Mouse (Mus musculus) layer of hippocampus, adult 11-12 months (tissue): Measurements from ENCODE around the gene Ces1e.
A peak's percentile ranks its signal among the peaks of the same experiment; 100 is the strongest.
"Not testable (repeated sequence)": the region's sequence is repeated elsewhere in the genome, so short reads cannot be mapped to it uniquely, and the experiment has no call there.

Source experiments
- DNase-seq: peaks from one replicate; pipeline ENCODE4 v3.0.0; 2022; ENCODE audit warnings: low spot score

Gene Ces1e

DNA sequence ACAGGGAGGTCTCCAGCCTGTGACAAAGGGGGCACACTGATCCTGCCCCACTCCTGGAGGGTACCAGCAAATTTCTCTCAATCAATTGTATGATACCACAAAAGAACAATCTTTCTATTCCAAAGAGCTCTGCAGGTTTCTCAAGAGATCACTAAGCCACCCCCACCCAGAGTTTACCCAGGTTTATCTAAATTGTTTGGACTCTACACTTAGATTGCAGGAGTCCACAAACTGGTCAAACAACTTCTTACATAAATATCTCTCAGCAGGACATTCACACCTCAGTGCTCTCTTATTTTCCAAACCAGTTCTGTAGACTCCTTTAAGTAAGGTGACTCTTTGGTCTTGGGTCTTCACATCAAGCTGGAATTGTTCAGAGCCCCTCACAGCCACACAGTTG, at the start of gene Ces1e:
Ces1e (minus strand) TSS at position 174 of the 400 bp plus-strand sequence.
- no peak for DNase-seq

DNA sequence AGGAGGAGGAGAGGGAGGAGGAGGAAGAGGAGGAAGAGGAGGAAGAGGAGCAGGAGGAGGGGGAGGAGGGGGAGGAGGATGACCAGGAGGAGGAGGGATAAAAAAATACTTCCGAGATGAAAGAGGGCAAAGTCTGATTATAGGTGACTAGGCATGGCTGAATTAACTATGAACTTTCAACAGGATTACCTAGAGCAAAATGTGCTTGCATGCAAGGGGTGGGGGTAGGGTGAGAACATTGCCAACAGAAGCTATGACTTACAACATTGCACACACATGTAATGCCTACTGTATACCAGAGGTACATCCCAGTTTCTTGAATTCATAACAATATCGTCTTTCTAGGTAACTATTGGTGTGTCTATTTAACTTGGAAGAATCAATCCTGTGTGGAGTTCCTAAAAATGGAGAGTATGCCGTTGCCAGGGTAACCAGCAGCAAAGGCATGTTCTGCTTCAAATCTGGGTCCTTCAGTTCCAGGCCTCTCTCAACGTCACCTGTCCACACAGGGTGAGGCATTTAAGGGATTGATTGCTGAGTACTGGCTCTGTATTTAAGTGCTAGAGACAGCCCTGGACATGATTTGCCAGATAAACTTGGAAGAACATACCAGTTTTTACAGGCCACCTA, 48.9 kb upstream of the Ces1e start:
- peak; percentile 9 for DNase-seq

DNA sequence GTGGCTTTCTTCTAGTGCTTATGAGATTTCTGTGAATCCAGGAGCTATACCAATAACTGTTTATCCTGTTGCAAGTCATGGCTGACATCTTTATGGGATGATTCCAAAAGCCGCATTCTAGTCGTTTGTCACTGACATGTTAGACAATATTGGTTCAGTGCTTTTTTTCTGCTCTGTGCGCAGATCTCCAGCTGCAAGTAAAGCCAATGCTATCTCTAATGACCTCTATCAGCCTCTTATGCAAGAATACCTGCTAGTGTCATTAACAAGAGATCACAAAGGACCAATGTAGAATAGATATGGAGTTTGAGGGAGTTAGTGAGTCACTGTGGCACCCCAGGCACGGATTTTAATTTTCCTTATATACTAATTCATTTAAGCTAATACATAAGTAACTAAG, 45.2 kb upstream of the Ces1e start:
- no peak for DNase-seq

DNA sequence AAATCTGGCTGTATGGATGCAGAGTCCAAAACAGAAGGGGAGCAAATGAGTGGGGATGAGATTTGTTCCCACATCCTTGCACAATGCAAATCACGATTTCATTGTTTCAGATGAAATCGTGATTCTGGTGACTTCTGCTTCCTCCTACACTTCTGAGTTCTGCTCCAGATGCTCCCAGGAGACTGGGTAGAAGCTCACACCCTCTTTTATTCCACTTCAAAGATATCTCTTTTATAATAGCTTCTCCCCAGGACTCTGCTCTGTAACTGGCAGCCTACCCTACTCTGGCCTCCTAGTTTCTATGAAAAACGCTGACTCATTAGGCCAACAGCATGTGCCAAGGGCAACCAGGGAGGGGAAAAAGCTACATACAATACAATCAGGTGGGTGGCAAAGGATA, 43.9 kb upstream of the Ces1e start:
- peak; percentile 23 for DNase-seq

DNA sequence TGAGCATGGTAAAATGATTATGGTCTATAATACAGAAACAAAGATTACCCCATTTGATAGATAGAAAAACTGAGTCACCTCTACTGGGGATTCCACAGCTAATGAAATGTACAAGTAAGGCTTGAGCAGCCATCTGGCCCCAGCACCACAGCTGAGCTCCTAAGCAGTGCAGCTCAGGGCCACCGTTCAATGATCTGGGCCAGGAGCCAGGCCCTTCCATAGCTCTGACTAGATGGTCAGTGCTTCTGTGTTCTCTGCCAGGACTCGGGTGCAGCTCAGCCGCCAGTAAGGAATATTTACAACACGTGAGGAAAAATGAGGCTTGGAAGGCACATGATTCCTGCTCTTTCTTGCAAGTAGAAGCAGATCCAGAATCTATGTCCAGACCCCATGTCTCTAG, 43.3 kb upstream of the Ces1e start:
- no peak for DNase-seq

DNA sequence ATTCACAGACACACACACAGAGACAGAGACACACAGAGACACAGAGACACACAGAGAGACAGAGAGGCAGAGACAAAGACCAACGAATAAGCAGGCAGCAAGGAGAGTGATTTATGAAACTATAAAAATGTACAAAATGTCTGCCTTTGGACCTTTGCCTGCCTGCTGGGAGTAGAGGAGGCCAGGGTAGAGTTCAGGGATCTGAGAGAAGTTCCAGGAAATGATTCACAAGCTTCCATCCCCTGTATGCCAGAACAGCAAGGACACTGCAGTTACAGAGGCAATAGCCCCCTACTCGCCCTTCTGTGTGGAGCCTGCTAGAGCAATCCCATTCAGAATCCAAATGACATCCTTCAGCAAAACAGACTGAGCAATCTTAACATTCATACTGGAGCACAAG, 32.0 kb upstream of the Ces1e start:
- DNase-seq: no peak

DNA sequence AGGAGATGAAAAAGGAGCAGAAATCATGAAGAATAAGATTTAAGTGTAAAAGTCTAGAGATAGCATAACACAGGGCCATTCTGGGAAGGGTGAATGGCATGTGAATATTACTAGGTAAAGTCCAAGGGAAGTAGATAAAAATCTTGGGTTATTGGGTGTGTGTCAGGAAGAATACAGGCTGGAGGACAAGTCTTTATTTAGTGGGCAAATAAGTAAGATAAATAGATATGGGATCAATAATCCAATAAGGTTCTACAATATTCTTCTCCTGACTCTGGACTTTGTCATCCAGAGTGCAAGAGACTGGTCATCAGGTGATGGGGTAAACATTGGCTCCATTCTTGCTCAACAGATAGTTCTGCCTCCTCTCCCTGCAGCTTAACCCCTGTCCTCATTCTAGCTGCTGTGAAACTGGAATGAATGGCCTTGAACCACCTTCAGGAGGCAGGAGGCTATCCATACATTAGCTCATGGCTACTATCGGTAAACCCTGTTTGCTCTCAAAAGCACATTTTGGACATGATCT, 23.0 kb upstream of the Ces1e start:
- DNase-seq: no peak

DNA sequence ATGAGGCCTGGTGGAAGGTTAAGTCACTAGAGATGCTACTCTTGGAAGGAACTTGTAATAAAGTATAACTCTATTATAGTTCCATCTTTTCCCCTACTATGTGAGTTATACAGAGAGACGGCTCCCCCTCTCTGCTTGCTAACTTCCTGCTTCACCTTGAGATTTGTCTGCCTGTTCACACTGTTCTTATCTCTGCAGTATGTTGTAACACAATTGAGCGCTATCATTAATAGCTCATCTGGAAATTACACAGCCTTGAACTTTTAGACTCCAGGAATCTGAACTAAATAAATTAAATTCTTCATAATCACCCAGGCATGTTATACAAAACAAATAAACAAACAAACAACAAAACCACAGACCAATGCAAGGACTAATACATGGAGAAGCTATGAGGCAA, 16.6 kb upstream of the Ces1e start:
- DNase-seq: no peak

DNA sequence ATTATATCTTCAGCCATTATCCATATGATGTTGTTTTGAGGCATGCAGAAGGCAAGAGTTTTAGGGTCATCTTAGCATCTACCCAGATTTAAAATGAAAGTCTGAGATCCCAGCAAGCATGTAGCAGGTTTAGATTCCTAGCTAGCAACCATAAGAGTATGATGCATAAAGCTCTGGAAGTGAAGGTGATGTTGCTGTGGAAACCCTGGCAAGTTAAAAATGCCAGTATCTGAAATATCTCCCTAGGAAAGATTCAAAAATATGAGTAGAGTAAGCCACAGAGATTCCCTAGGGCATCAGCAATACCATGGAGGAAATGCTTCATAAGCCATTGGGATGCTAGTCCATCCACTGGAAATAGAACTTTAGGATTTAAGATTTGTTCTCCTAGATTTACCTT, 10.5 kb upstream of the Ces1e start:
- DNase-seq: no peak

DNA sequence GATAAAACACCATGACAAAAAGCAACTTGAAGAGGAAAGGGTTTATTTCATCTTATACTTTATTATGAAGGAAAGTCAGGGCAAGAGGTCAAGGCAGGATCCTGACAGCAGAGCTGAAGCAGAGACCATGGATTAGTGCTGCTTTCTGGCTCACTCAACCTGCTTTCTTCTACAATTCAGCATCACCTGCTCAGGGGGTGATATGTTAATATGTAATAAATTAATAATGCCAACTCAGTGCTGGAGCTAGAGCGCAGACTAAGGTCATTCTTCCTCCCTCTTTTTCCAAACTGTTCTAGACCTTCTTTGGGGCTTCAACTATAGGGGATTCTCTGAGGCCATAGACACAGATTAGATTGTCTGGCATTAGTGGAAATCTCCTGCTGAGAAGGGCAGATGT, 6.3 kb upstream of the Ces1e start:
- no peak for DNase-seq

DNA sequence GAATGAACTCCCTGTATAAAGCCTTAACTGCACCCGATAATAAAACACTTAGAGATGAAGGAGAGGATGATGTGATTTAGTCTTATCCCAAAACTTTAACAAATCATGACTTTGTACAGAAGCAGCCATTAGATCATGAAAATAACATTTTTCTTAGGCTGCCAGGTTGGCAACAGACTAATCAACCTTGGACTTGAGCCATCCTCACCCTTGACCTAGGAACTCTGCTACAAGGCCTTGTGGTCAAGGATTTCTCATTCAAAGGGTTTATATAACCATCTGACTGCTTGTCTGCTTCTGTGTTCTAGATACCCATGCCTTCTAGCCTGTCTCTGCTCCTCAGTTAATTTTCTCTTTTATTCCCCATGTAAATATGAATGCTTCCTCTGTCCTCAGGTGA, 5.3 kb upstream of the Ces1e start:
- DNase-seq: no peak

DNA sequence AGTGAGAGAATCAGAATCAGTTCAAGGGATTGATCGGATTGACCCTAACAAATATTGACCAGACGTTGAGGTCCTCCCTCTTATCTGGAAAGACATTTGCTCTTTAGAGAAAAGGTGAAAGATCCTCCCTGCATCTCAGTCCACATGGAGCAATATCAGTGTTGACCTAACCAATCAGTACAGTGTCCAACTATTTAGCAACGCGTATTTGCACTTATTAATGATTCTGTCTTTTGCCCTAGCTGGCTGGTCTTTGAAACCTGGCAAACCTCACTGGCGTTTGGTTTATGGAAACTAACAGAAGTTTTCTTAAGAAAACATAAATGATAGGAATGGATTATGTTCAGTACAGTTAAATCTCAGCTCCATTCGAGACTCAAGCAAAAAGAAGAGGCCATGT, 4.6 kb upstream of the Ces1e start:
- DNase-seq: no peak

DNA sequence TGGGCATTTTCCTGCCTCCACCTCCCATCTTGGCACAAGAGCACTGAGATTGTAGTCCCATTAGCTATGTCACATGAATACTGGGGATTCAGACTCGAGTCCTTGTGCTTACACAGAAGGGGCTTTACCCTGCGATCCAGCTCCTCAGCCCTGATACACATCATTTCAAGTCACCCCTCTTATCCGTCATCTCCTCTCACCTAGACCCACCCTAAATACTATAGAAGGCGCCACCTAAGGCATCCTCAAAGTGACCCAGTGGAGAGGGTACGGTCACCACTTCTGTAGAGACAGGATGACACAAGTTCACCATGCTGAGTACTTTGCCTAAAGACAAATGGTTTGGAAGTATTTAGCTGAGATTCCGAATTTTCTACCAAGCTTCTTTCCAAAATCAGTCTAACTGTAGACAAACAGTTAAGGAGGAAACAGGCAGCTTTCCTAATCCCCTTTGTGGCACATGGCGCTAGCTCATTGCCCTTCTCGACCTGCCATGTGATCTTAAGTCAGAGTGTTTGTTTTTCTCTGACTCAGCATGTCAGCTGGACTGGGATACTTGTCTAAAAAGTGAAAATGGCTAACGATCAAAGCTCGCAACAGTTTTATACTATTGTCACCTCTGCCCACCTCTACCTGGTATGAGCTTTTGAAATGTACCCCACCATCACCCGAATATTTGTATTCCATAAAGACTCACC, 597 bp downstream of the Ces1e start:
- no peak for DNase-seq

DNA sequence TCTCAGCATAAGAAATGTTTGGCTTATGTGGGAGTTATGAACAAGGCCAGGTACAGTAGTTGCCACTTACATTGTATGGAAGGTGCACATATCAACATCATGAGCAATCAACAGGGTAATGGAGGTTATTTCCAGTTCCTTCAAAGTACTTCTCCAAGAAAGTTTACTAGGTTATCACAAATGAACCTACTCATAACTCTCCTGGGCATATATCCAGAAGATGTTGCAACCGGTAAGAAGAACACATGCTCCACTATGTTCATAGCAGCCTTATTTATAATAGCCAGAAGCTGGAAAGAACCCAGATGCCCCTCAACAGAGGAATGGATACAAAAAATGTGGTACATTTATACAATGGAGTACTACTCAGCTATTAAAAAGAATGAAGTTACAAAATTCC, 2.9 kb downstream of the Ces1e start:
- not testable (repeated sequence) for DNase-seq

DNA sequence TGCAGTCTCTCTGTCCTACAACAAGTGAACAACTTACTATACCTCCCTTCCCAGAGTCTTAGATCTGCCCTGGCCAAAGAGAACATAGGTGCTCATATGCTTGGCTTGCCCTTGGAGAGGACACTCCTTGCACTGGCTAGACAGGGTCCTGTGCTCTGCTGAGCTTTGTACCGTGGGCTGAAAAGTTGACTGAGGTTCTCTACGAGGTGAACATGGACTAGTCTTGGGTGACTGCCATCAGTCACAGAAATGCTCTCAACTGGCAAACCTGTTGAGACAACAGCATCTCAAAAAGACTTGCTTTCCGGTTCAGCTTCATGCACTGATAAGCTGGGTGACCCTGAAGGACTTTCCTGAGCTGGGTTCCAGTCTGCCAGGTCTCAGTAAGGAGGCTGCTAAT, 7.5 kb downstream of the Ces1e start:
- no peak for DNase-seq

DNA sequence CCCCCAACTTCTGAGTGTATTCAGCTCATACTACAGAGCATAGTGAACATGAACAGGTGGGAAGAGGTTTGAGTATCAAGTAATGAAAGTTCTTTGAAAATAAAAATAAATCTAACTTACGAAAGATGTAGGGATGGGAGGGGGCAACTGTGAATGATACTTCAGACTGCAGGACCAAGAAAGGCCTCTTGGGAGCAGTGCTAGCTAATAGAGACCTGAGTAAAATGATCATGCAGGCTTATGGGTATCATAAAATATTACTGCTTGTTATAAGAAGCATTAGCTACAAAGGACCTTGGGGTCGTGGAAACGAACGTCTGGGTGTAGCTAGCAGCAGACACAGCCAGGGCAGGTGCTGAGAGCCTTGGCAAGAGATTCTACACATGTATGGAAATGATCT, 11.6 kb downstream of the Ces1e start:
- no peak for DNase-seq

DNA sequence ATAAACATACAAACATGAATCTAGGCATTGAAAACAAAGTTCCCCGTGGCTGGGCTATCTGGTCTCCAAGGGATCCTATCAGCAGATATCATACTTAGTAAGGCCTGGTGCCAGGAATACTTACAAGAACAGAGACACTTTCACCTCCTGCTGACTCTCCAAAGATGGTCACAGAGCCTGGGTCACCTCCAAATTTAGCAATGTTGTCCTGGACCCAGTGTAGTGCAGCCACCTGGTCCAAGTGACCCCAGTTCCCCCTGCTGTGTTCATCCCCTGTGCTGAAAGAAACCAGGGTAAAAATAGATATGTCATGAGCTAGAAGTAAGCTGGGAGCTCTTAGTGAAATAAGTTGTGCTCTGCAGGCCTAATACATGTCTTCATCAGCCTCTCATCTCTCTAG, 12.0 kb downstream of the Ces1e start:
- DNase-seq: no peak

DNA sequence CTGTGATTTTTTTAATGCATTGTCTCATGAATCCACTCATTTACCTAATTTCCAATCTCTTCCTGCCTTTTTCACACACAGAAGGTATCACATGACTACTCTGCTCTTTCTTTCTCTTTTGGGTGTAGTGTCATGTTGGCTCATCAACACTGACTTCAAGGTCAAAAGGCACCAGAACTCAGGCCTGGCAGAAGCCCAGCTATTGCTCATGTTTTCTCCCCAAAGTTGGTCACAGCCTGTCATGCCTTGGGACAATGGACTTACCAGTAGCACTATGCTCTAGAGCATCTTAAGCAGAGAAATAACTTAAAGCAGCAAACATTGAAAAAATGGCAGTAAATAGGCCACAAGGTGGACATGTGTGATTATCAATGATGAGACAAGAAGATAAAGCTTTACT, 18.3 kb downstream of the Ces1e start:
- no peak for DNase-seq

DNA sequence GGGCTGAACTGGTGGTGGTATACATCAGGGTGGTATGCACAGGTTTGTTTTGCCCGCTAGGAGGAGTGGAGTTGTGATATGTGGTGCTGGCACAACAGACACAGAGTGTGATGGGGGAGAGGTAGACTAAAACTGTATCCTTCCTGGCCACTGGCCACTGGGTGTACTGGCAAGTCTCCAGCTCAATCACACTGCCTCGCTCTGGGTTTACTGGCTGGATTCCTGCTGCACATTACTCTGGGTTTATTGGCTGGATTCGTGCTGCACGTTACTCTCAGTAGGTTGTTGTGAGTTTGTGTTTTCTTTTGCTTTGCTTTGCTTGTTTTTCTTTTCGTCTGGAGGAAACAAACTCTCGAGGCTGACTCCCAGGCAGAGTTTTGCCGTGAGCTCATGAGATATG, 30.3 kb downstream of the Ces1e start:
- not testable (repeated sequence) for DNase-seq

DNA sequence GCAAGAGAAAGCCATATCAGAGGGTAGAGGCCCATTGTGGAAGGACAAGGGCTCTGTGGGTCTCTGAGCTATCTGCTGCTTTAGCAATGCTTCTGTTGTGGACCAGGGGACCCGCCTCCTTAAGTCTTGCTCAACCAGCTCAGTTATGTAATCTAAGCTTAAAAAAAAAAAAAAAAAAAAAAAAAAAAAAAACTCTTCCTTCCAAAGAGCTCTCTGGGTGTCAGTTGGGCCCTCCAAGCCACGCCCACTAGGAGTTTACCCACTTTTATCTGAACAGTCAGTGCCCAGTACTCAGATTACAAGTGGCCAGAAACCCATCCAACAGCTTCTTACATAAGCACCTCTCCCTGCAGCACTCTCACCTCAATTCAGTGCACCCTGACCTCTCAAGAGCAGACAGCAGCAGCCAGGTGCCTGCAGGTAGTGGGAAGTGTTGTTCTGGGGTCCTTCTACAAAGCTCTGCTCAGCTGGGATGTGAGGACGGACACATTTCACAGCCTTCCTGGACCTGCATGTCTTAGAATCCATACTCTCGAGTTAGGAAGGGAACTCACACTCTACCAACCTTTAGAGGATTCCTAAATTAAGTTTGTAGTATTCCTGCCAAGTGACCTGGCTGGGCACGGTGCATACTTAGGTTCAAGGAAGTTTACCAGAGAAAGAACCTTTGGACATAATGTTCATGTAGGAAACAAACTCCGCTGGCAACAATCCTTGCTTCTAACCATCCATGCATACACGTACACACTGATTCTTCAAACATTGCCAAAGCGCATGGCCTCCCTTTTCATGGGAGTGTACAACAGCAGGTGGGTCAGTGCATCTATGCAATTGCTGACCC, 31.5 kb downstream of the Ces1e start, which contains the start of gene Ces1d:
Ces1d (minus strand) TSS at position 154 of the 841 bp plus-strand sequence.
- DNase-seq: no peak

DNA sequence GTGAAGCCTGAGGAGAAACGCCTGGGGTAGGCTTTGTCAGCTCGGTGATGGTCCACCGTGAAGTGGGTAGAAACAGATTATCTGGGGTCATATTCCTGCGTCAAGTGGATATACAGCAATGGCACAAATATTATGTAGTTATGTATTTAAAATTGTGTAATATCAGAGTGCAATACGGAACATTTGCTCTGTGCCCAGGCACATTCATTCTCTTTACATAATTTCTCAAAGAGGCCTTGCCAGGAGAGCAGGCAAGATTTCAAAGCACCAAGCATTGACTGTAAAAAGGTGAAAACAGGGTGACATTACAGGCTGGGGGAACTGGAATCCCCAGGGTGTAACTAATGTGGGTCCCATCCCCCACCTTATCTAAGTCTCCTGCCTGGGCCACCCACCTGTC, 33.0 kb downstream of the Ces1e start:
- no peak for DNase-seq

DNA sequence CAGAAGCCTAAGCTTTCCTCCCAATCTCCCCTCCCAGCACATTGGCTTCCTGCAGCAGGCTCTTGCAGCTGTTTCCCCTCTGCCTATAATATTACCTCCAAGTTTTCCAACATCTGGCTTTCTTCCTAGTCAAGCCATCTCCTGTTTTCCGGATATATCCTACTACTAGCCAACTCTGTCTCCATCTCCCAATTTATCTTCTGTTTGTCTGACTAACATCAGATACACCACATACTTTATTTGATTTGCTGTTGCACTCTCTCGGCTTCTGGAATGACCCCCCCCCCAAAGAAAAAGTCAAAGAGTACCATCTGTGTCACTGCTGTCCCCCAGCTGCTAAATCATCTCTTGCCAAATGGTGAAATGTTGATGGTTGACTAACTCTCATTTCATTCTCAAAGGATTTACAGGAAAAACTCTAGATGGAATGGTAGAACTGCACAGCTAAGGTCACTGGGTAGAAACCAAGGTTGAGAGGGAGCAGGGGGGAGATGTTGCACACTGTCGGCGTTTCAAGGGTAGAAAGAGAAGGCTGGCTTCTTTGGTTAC, 48.8 kb downstream of the Ces1e start:
- no peak for DNase-seq

DNA sequence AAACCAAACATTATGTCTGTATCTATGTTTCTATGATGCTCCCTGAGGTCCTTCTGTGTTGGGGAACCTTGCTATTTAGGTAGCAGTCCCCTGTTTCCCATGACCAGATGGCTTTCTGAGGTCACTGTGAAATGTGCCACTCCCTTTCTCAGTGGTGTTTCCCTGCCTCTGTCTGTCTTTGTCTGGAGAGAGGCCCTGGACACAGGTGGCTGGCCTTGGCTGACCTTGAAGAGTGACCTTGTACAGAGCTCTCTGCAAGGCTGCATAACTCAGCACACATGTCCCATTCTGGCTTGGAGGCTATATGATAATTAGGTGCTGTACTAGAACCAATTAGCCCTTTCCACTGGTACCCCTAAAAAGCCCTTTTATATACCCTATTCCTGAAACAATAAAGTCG, 52.8 kb downstream of the Ces1e start:
- no peak for DNase-seq
